Mouse (Mus musculus): Measurements from ENCODE around the gene Cry2. TPM values are rescaled to one million over a fixed set of nuclear protein-coding genes. Genes with fewer than 3 reads are reported as not detected.

Gene Cry2
- polyA plus RNA-seq, 1 experiment from 2014 or later, result 38.1 TPM

Small RNA genes within 50 kb of the gene (microRNA-seq; reads per million reads assigned to microRNA genes)
- gene Mir7000, result 0.81 reads per million

Other genes with a start within 250 kb of the Cry2 start
- 23.1 and 25.0 TPM in 2 replicates for gene Pex16, start 59.4 kb downstream of the Cry2 start, polyA plus RNA-seq (2016; fragmentation: Nextera tagmentation; extraction: Ambion mirVana)
- gene Large2, start 59.2 kb downstream of the Cry2 start, polyA plus RNA-seq (2016; fragmentation: Nextera tagmentation; extraction: Ambion mirVana), result 5.4 and 7.0 TPM in 2 replicates
- 7.6 and 8.1 TPM in 2 replicates for gene 1700029I15Rik, start 51.5 kb downstream of the Cry2 start, polyA plus RNA-seq (2016; fragmentation: Nextera tagmentation; extraction: Ambion mirVana)
- 112 and 115 TPM in 2 replicates for gene Mapk8ip1, start 32.8 kb downstream of the Cry2 start, polyA plus RNA-seq (2016; fragmentation: Nextera tagmentation; extraction: Ambion mirVana)
- gene Slc35c1, start 26.5 kb upstream of the Cry2 start, polyA plus RNA-seq (2016; fragmentation: Nextera tagmentation; extraction: Ambion mirVana), result 11.9 and 12.5 TPM in 2 replicates
- gene Chst1, start 165.7 kb upstream of the Cry2 start, polyA plus RNA-seq (2016; fragmentation: Nextera tagmentation; extraction: Ambion mirVana), result 11.1 and 12.2 TPM in 2 replicates